Mouse (Mus musculus): Measurements from ENCODE around the gene Zfp710.

- no peak for TF ChIP-seq ZC3H11A (IDR thresholded peaks at IDR 0.05; ENCODE audit: borderline replicate concordance, low read depth, low read length)
- no peak for TF ChIP-seq MAFK (IDR thresholded peaks at IDR 0.05; ENCODE audit: insufficient read depth, low read depth, low read length)
- no peak for TF ChIP-seq HCFC1 (IDR thresholded peaks at IDR 0.05; ENCODE audit: borderline replicate concordance, insufficient read depth, low read length)
- no peak for TF ChIP-seq ZNF384 (IDR thresholded peaks at IDR 0.05; ENCODE audit: low read depth, low read length)
- no peak for TF ChIP-seq CHD2 (IDR thresholded peaks at IDR 0.05; ENCODE audit: low read depth, low read length)
These were observed 11.1 kb downstream of the Zfp710 start for GRCm38 (mm10) chr7:80035748-80036147.

Data from ES-E14 (cell line).